Mouse (Mus musculus): ENCODE results near the gene Psd.

DNA sequence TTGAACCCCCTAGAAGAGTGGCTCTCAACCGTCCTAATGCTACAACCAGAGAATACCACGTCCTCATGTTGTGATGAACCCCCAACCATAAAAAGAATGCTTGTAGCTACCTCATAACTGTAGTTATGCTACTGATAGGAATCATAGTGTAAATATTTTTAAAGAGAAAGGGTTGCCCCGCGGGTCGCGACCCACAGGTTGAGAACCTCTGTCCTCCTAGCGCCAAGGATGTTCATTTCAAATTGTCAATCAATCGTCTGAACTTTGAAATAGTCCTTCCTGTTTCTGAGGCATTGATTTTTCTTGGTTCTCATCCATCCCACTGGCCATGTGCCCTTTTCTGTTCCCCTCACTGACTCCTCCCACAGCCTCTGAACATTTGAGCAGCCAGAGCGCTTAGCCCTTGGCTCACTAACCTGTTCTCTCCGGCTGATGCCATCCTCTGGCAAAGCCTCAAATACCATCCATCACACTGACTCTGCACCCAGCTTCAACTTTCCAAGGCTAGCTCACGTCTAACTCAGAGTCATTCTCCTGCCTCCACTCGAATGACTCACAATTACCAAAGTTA is 36.3 kb downstream of the Psd start:
- TF ChIP-seq CTCF (IDR thresholded peaks at IDR 0.05; ENCODE audit: extremely low read depth, insufficient read depth, low read length), result no peak
- no peak for TF ChIP-seq POLR2A (IDR thresholded peaks at IDR 0.05; ENCODE audit: extremely low read depth, insufficient read depth, low read length)
